Mouse (Mus musculus) c-Kit-positive CD71-positive TER-119-negative erythroid progenitor cells, embryonic 14.5 days (primary cell): ENCODE data around the gene Gng7.

ENCODE experiments used
- DNase-seq: peaks from one replicate; pipeline ENCODE4 v3.0.0-alpha.2; 2013; ENCODE audit warnings: low read depth

Gng7 gene

GRCm38 (mm10) chr10:80928586-80929298, 86.0 kb downstream of the Gng7 start:
- peak; percentile 77 for DNase-seq

GRCm38 (mm10) chr10:80925472-80925871, 89.3 kb downstream of the Gng7 start:
- DNase-seq = no peak

GRCm38 (mm10) chr10:80921923-80922322, 92.8 kb downstream of the Gng7 start:
- DNase-seq = no peak

GRCm38 (mm10) chr10:80917779-80918434, 96.8 kb downstream of the Gng7 start, which contains the start of gene Lmnb2:
Gene Lmnb2 (minus strand): TSS chr10:80918245.
- peak; percentile 52 for DNase-seq

- DNase-seq = peak; percentile 25
Observed at GRCm38 (mm10) chr10:80917336-80917778, 97.4 kb downstream of the Gng7 start.

GRCm38 (mm10) chr10:80915736-80916135, 99.0 kb downstream of the Gng7 start:
- DNase-seq = no peak

GRCm38 (mm10) chr10:80915260-80915659, 99.5 kb downstream of the Gng7 start:
- DNase-seq = peak; percentile 43

- no peak for DNase-seq
Observed at GRCm38 (mm10) chr10:80914253-80914656, 100.5 kb downstream of the Gng7 start.

- no peak for DNase-seq
Observed at GRCm38 (mm10) chr10:80913364-80914011, 101.3 kb downstream of the Gng7 start.

- DNase-seq = no peak
Observed at GRCm38 (mm10) chr10:80911891-80912290, 102.9 kb downstream of the Gng7 start.

GRCm38 (mm10) chr10:80911354-80911753, 103.4 kb downstream of the Gng7 start:
- no peak for DNase-seq

- DNase-seq = no peak
Observed at GRCm38 (mm10) chr10:80909375-80910162, 105.2 kb downstream of the Gng7 start.

GRCm38 (mm10) chr10:80904709-80905108, 110.0 kb downstream of the Gng7 start:
- no peak for DNase-seq

- no peak for DNase-seq
Observed at GRCm38 (mm10) chr10:80904004-80904693, 110.6 kb downstream of the Gng7 start.

GRCm38 (mm10) chr10:80903282-80903681, 111.5 kb downstream of the Gng7 start:
- DNase-seq = no peak

GRCm38 (mm10) chr10:80902273-80902940, 112.3 kb downstream of the Gng7 start:
- no peak for DNase-seq

GRCm38 (mm10) chr10:80901409-80902272, 113.1 kb downstream of the Gng7 start:
- DNase-seq = no peak

- DNase-seq = peak; percentile 98
Observed at GRCm38 (mm10) chr10:80900318-80901247, 114.2 kb downstream of the Gng7 start, which contains the start of gene Timm13. Gene Timm13 (minus strand): TSS chr10:80900969.
